In the genomic region with DNA sequence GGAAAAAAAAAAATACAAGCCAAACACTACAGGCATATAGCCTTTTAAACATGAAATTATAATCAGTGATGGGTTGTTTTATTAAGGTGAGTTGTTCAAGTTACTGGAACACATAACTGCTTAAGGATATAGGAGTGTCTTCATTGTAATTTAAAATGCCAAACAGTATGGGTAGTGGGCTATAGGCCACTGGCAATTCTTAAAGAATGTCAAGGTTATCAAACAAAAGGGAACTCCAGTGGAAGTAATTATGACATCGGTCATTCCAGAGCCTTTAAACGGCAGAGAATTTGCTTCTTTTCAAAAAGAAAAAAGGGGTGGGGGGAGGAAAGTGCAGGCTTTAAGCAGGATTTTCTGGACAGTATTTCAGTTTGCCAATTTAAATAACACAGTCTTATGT, we compare ENCODE assay signal across 26 mouse cellular contexts.
"Had no signal": no experiment of that assay in that cellular context is flagged by ENCODE, and none has a peak within 500 bp of the region (broad histone marks: within the 10 kb centered on the region; RNA-seq: fewer than 3 reads in every experiment).

No protein-coding gene starts in this region.

- H3K4me3 ChIP-seq: heart, adult 2 months; heart, embryonic 13.5 days; heart, embryonic 15.5 days; hindbrain, embryonic 13.5 days; hindbrain, embryonic 15.5 days; kidney, embryonic 15.5 days; limb, embryonic 13.5 days; limb, embryonic 15.5 days; liver, embryonic 12.5 days had no signal

- H3K9ac ChIP-seq: heart, embryonic 13.5 days; heart, embryonic 15.5 days; hindbrain, embryonic 13.5 days; hindbrain, embryonic 15.5 days; kidney, embryonic 15.5 days; limb, embryonic 13.5 days; limb, embryonic 15.5 days; liver, embryonic 12.5 days; liver, embryonic 14.5 days had no signal

- DNase-seq: gastrocnemius, postnatal 14 days; gastrocnemius, postnatal 36 days; heart, adult 2 months; heart, postnatal 14 days; heart, postnatal 36 days; kidney, adult 11 months; kidney, adult 2 months; kidney, adult 9 months; kidney, postnatal 14 days; kidney, postnatal 36 days; layer of hippocampus, adult 9-11 months; layer of hippocampus, postnatal 36 days; left cerebral cortex, postnatal 4 days had no signal

- H3K36me3 ChIP-seq: heart, embryonic 15.5 days; hindbrain, embryonic 13.5 days; kidney, embryonic 15.5 days; limb, embryonic 15.5 days; liver, embryonic 12.5 days had no signal

- H3K27me3 ChIP-seq: heart, embryonic 13.5 days; heart, embryonic 15.5 days; hindbrain, embryonic 13.5 days; hindbrain, embryonic 15.5 days; kidney, embryonic 15.5 days; limb, embryonic 13.5 days; limb, embryonic 15.5 days; liver, embryonic 12.5 days had no signal

- H3K27ac ChIP-seq: heart, adult 2 months; heart, embryonic 13.5 days; heart, embryonic 15.5 days; hindbrain, embryonic 13.5 days; hindbrain, embryonic 15.5 days; hindbrain, postnatal 0 days; kidney, embryonic 15.5 days; kidney, postnatal 0 days; limb, embryonic 13.5 days; limb, embryonic 15.5 days; liver, embryonic 12.5 days; liver, embryonic 14.5 days had no signal

- H3K4me2 ChIP-seq: heart, embryonic 11.5 days; heart, embryonic 13.5 days; heart, embryonic 15.5 days; hindbrain, embryonic 13.5 days; hindbrain, embryonic 15.5 days; kidney, embryonic 15.5 days; limb, embryonic 13.5 days; limb, embryonic 15.5 days; liver, embryonic 12.5 days had no signal

- ATAC-seq: hindbrain, postnatal 0 days; intestine, embryonic 16.5 days; liver, embryonic 12.5 days had no signal

- H3K9me3 ChIP-seq: heart, embryonic 13.5 days; heart, embryonic 15.5 days; hindbrain, embryonic 13.5 days; hindbrain, embryonic 15.5 days; kidney, embryonic 15.5 days; limb, embryonic 13.5 days; limb, embryonic 15.5 days; liver, embryonic 12.5 days had no signal

- H3K4me1 ChIP-seq: heart, embryonic 13.5 days; heart, embryonic 15.5 days; hindbrain, embryonic 15.5 days; kidney, embryonic 15.5 days; limb, embryonic 13.5 days; limb, embryonic 15.5 days; liver, embryonic 12.5 days had no signal
